Mouse (Mus musculus) frontal cortex, postnatal 14 days (tissue): Measurements from ENCODE around the gene Naxd.
"Not testable (repeated sequence)": the region's sequence is repeated elsewhere in the genome, so short reads cannot be mapped to it uniquely, and the experiment has no call there.

Experiments
- DNase-seq, 2 experiments: peaks; one replicate each; pipeline ENCODE4 v3.0.0; 2022; ENCODE audit warnings: low spot score in 2 of 2

The Naxd gene

GRCm38 (mm10) chr8:11471309-11471708 lies 26.0 kb upstream of the Naxd start:
- no peak for DNase-seq

GRCm38 (mm10) chr8:11473072-11473471 lies 24.2 kb upstream of the Naxd start:
- DNase-seq: no peak

- DNase-seq: no peak
These were observed 21.9 kb upstream of the Naxd start for GRCm38 (mm10) chr8:11475397-11475796.

GRCm38 (mm10) chr8:11475876-11476275 lies 21.4 kb upstream of the Naxd start:
- no peak for DNase-seq

- no peak for DNase-seq
These were observed 20.7 kb upstream of the Naxd start for GRCm38 (mm10) chr8:11476338-11477177.

GRCm38 (mm10) chr8:11477178-11477553 lies 20.1 kb upstream of the Naxd start:
- no peak for DNase-seq

GRCm38 (mm10) chr8:11477811-11478761 lies 19.2 kb upstream of the Naxd start, which contains the start of gene Rab20:
Gene Rab20, minus strand, starts transcription at chr8:11478710.
- DNase-seq: peak in 1 of 2 experiments; percentile 14

- no peak for DNase-seq
These were observed 18.3 kb upstream of the Naxd start for GRCm38 (mm10) chr8:11478807-11479527.

GRCm38 (mm10) chr8:11479591-11479990 lies 17.7 kb upstream of the Naxd start:
- DNase-seq: no peak

GRCm38 (mm10) chr8:11481876-11482275 lies 15.4 kb upstream of the Naxd start:
- DNase-seq: no peak

GRCm38 (mm10) chr8:11482537-11482936 lies 14.8 kb upstream of the Naxd start:
- DNase-seq: no peak

- peak in 1 of 2 experiments; percentile 50 for DNase-seq
These were observed 11.2 kb upstream of the Naxd start for GRCm38 (mm10) chr8:11486142-11486541.

- DNase-seq: no peak
These were observed 10.1 kb upstream of the Naxd start for GRCm38 (mm10) chr8:11487229-11487628.

- not testable (repeated sequence) for DNase-seq
These were observed 5.0 kb upstream of the Naxd start for GRCm38 (mm10) chr8:11492340-11492739.

- no peak for DNase-seq
These were observed 975 bp downstream of the Naxd start for GRCm38 (mm10) chr8:11498281-11498680.

- DNase-seq: no peak
These were observed 1.6 kb downstream of the Naxd start for GRCm38 (mm10) chr8:11498786-11499485.

- DNase-seq: no peak
These were observed 6.3 kb downstream of the Naxd start for GRCm38 (mm10) chr8:11503476-11504232.

- no peak for DNase-seq
These were observed 8.8 kb downstream of the Naxd start for GRCm38 (mm10) chr8:11506074-11506473.

- DNase-seq: no peak
These were observed 9.5 kb downstream of the Naxd start for GRCm38 (mm10) chr8:11506802-11507201.

- no peak for DNase-seq
These were observed 11.6 kb downstream of the Naxd start for GRCm38 (mm10) chr8:11508880-11509279.
